Mouse (Mus musculus): ENCODE measurements around the gene Med31.

DNA sequence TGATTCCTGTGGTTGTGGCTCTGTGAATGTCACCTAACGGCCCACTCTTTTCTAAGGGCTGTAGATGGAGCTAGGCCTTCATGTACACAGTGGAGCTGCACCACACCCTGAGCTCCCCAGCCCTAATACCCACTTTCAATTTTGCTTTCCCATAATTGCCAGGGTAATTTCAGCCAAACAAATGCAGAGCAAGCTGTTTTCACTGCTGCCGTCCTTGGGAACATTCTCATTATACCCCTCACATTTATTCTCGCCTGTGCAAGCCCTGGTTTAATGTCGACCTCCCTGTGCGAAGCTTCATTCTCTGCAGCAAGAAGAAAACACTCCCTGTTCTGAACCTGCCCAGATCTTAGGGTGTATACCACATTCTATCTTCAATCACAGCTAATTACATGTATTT is 39.4 kb downstream of the Med31 start:
- no peak for TF ChIP-seq UBTF (IDR thresholded peaks at IDR 0.05; ENCODE audit: low read depth, low read length)
- TF ChIP-seq MAX (IDR thresholded peaks at IDR 0.05; ENCODE audit: low read length): no peak
